Mouse (Mus musculus): Measurements from ENCODE around the gene Carmil3. TPM values are rescaled to one million over a fixed set of nuclear protein-coding genes. Genes with fewer than 3 reads are reported as not detected.

Gene Carmil3
- 4.3 and 4.5 TPM in 2 replicates for polyA plus RNA-seq (2012)

DNA sequence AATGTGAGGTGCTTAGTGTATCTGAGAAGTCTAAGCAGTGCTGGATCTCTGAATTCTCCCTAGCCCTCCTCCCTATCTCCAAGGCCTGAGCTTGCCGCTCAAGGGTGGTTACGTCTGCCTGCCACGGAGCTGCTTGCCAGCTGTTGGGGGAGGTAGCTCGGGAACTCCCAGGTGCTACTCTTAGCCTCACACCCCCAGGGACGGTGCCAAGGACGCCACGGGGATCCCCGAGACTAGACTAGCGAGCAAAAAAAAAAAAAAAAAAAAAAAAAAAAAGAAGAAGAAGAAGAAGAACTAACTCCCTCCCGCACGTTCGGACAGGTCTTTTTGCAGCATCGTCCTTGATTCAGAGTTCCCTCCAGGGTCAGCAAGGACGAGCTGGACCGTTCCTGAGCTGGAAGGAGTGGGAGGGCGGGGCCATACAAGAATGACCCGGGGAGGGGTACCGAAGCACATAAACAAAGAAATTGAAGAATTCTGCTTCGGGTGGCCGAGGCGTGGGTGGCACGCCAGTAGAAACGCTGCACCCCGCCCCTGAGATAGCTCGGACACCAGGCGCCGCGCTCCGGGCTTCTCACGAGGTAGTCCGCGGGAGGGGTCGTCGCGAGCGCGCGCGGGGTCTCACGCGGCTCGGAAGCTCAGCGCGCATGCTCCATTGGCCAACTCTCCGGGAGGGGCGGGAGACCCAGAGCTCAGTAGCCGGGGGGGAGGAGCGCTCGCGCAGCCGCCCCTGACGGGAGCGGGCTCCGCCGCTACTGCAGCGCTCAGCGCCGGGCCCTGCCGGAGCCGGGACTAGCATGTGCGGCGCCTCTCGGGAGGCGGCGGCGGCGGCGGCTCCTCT is at the start of gene Carmil3:
Gene Carmil3 (plus strand): TSS at position 291 of the 841 bp plus-strand sequence.

DNA sequence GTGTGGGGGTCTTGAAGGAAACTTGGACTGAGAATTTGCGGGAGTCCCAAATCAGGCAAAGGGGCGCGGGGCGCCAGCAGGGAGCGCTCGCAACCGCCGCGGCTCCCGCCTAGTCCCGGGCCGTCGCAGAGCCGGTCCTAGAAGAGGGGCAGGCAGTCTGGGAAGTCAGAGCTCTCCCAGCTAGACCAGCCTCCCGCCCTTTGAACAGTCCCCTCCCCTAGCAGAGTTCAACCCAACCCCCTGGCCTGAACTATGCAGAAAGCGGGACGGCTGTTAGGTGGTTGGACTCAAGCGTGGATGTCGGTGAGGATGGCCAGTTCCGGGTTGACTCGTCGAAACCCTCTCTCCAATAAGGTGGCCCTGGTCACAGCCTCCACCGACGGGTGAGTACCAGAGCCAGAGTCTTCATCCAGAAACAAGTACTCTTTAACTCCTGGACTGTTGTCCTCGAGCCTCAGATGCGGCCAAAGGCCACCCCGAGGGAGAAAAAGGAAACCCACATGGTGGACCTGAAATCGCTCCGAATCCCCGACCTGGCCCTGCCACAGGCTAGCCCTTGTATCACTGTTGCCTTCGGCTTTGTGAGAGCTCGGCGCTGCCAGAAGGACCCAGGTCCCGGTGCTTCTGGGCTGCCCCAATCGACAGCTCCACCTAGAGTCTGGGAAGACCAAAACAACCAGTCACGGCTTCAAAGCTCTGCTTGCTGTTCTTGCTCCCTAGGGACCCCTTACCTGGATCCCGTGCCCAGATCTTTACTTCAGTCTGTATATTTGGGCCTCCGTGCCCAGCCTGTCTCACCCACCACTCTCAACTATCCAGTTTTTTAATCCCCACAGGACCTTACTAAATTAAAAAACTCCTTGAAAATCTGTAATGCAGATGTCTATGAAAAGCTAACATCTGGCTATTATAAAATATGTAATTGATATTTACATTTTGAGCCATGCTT is 11.5 kb upstream of the Carmil3 start, which contains the start of gene Dhrs4:
Gene Dhrs4 (plus strand): TSS at position 108 of the 949 bp plus-strand sequence.

DNA sequence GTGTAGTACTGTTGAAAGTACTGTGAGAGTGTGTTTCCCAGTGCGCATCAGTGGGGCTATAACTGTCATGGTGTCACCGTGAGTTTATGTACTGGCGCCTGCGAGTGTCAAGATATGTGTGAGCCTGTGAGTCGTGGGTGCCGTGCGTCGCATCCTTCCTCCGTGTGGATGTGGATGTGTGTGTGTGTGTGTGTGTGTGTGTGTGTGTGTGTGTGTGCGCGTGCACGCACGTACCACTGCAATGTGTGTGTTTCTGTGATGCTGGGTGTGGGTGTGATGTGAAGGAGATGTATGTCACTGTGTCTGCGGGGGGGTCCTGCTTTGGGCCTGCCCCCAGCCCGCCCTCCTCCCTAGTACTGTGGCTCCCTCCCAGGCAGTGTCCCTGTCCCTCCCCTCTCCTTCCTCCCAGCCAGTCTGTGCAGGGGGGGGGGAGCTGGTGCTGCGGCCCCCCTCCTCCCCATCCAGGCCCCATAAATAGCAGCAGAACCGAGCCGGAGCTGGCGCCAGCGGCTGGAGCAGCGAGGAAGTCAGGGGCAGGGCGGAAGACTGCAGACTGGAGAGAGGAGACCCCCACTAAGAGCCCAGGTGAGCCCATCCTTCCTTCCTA is 19.8 kb downstream of the Carmil3 start, which contains the start of gene Cpne6:
Gene Cpne6 (plus strand): TSS at position 321 of the 607 bp plus-strand sequence.

DNA sequence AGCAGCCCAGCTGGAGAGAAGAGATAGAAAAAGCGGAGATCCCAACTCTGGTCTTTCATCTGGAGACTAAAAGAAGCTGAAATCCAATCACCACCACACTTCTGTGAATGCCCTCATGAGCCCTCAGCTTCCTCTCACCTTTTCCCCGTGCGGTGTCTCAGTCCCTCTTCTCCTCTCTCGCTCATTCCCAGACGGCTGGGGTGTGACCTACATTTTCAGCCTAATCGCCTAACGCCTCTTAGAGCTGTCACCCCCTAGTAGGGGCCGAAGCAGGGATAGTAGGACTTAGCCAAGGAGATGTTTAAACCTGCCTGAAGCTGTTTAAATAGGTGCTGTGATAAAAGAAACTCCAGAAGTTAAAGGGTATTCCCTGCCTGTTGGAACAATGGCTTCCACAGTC is 34.3 kb downstream of the Carmil3 start, which contains the start of gene Nrl:
Gene Nrl (minus strand): TSS at position 197 of the 400 bp plus-strand sequence.

DNA sequence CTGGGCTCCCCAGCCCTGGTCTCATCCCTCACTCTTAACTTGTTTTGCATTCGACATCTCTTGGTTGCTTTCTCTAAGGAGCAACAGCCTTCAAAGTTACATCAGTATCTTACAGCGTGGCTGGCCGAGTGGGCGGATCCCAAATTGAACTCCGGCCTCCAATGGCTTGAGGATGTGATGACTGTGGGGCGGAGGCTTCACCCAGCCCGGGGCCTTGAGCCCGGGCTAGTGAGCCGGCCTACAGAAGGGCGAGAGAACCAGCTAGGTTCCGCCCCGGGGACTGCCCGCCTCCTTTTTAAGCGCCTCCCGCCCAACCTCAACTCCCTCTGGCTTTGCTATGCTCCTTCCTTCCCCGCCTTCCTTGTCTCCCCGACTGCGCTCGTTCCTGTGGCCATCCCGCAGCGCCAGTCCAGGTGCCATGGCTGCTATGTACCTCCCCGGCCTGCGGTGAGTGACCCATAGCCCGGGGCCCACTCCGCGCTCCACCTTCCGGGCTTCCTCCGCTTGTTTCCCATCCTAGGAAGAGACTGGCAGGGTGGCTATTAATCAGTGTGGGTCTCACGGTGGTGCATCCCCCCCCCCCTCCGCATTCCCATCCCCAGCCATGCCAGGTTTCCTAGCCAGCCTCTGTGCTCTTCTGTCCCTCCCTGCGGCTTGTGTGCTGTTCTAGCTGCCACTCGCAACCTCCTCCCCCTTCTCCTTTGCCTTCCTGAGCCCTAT is 49.8 kb downstream of the Carmil3 start, which contains the start of gene Pck2:
Gene Pck2 (plus strand): TSS at position 200 of the 720 bp plus-strand sequence.

Other genes with a start within 250 kb of the Carmil3 start
- gene Dhrs4, start 11.9 kb upstream of the Carmil3 start, polyA plus RNA-seq (2012): 104 TPM in 2 replicates
- gene Cpne6, start 19.8 kb downstream of the Carmil3 start, polyA plus RNA-seq (2012): not detected in 2 replicates
- gene Nrl, start 34.3 kb downstream of the Carmil3 start, polyA plus RNA-seq (2012): not detected in 2 replicates
- gene Pck2, start 49.6 kb downstream of the Carmil3 start, polyA plus RNA-seq (2012): 86.4 and 95.5 TPM in 2 replicates
- 55.9 and 75.4 TPM in 2 replicates for gene Dcaf11, start 69.4 kb downstream of the Carmil3 start, polyA plus RNA-seq (2012)
- 0.47 and 0.96 TPM in 2 replicates for gene A730061H03Rik, start 69.8 kb downstream of the Carmil3 start, polyA plus RNA-seq (2012)
- gene Fitm1, start 85.0 kb downstream of the Carmil3 start, polyA plus RNA-seq (2012): 0.60 and 1.2 TPM in 2 replicates
- gene Psme1, start 87.5 kb downstream of the Carmil3 start, polyA plus RNA-seq (2012): 244 and 281 TPM in 2 replicates
- gene Emc9, start 94.7 kb downstream of the Carmil3 start, polyA plus RNA-seq (2012): 8.4 and 8.5 TPM in 2 replicates
- 82.1 TPM in 2 replicates for gene Psme2, start 100.5 kb downstream of the Carmil3 start, polyA plus RNA-seq (2012)
- 31.2 and 32.0 TPM in 2 replicates for gene Rnf31, start 101.1 kb downstream of the Carmil3 start, polyA plus RNA-seq (2012)
- 88.9 and 109 TPM in 2 replicates for gene Irf9, start 112.9 kb downstream of the Carmil3 start, polyA plus RNA-seq (2012)
- 18.2 and 29.4 TPM in 2 replicates for gene Rec8, start 127.4 kb downstream of the Carmil3 start, polyA plus RNA-seq (2012)
- 62.9 and 90.9 TPM in 2 replicates for gene Ipo4, start 145.3 kb downstream of the Carmil3 start, polyA plus RNA-seq (2012)
- 1.4 and 1.5 TPM in 2 replicates for gene Gm49378, start 147.2 kb downstream of the Carmil3 start, polyA plus RNA-seq (2012)
- gene Tm9sf1, start 153.2 kb downstream of the Carmil3 start, polyA plus RNA-seq (2012): 19.0 and 19.4 TPM in 2 replicates
- gene Tssk4, start 159.5 kb downstream of the Carmil3 start, polyA plus RNA-seq (2012): 0.07 TPM in 1 of 2 replicates, not detected in the other
- 13.6 and 17.8 TPM in 2 replicates for gene Mdp1, start 169.9 kb downstream of the Carmil3 start, polyA plus RNA-seq (2012)
- gene Gmpr2, start 181.3 kb downstream of the Carmil3 start, polyA plus RNA-seq (2012): 23.9 and 24.7 TPM in 2 replicates
- 102 and 110 TPM in 2 replicates for gene Nedd8, start 181.5 kb downstream of the Carmil3 start, polyA plus RNA-seq (2012)
- 31.6 and 41.8 TPM in 2 replicates for gene Tinf2, start 191.2 kb downstream of the Carmil3 start, polyA plus RNA-seq (2012)
- gene Tgm1, start 223.3 kb downstream of the Carmil3 start, polyA plus RNA-seq (2012): 4.6 and 5.6 TPM in 2 replicates
- gene Rabggta, start 231.6 kb downstream of the Carmil3 start, polyA plus RNA-seq (2012): 30.6 and 31.0 TPM in 2 replicates

Measured in megakaryocyte-erythroid progenitor cell, adult 5 weeks (primary cell).